Mouse (Mus musculus) 3T3-L1 (cell line): ENCODE data around the gene Bend7.

Experiments
- DNase-seq: peaks from one replicate; pipeline ENCODE4 v3.0.0-alpha.2; 2015; ENCODE audit warnings: low read depth, low spot score

Bend7 gene

DNA sequence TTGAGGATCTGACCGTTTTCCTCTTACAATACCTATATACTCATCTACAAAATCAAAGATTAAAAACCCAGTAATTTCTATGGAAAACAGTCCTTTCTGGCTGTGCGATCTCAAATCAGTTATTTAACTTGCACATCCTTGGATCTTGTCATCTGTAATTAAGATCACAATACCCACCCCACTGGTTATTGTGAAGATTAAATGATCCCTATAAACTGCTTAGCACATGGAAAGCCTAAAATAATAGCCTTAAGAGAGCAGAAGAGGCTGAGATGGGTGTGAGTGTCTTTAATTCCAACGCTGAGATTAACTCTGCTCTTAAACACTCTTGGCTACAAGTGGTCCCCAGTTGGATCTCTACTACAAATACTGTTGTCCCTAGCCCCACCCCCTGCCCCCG lies 64.8 kb downstream of the Bend7 start:
- no peak for DNase-seq

DNA sequence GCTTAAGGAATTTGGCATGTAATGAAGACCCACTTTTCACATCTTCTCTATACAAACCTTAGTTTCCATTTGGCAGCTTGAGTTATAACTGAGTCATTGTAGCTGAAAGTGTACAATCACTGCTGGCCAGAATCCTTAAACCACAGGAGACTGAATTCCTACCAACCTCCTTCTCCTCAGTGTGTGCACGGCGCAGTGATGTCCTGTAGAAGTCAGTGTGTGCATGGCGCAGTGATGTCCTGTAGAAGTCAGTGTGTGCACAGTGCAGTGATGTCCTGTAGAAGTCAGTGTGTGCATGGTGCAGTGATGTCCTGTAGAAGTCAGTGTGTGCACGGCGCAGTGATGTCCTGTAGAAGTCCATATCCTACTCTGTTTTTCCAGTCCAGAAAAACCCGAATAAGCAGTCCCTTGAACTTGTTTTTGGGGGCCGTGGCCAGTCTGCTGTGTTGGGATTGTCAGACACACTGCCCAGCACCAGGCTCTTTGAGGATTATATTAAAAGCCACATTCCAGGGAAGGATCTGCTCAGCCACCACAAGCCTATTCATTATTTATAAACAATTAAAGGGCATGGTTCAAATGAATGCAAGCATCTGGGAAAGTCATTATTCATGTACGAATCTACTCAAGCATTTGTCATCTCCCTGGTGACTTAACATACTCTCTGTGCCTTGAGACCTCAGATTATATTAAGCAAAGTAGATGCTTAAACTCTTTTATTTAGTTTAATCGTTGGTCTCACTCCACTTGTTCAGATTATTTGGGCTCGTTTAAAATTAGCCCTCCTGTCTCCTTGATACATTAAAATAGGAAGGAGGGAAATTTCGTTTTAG lies 65.4 kb downstream of the Bend7 start:
- peak; percentile 86 for DNase-seq

DNA sequence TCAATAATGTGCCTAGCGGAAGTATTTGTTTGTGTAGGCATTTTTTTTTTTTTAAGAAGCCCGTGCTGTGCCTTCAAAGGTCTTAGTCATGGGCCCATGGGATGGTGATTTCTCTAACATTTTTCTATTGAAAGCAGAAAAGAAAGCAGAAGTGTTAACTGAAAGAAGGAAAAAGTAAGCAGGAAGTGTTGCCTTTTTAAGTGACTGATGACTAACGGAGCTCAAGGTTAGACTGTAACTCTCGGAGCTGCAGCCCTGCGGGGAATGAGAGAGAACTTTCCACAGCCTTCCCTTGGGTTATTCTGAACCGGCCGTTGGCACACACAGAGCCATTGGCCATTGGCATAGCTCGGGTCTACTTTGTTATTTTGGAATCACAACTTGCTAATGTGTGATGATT lies 66.4 kb downstream of the Bend7 start:
- DNase-seq: peak; percentile 58

DNA sequence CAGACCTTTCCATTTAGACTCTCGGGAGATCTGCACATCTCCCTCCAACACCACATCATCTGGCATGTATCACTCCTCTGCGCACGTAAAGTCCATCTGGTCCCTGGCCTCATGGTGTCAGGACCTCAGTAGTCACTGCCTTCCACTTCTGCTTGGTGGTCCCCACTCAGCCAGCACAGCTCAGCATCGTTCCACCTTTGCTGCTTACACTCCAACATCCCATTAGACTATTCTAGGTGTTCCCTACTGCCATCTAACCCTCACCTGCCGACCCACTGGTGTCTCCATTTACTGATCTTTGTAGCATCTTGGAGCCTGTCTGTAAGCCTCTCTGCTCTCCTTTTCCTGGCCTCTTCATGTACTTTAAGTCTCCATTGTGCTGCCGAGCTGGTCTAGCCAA lies 67.4 kb downstream of the Bend7 start:
- no peak for DNase-seq

DNA sequence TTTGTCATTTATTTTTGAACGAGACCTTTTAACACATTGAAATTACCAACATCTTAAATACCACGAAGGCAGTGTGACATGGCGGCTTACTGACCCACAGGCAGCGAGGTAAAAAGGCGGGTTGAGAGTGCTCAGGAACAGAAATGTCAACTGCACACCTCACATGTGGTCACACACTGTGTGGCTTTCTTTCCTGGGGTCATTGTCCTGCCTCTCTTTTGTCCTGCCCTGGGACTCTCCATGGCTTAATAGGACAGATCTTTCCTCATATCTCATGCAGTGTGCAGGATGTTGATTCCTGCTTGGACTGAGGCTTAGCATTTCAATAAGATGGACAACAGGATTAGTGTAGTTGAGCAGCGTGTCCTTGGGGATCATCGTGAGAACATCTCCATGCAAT lies 69.6 kb downstream of the Bend7 start:
- DNase-seq: no peak

DNA sequence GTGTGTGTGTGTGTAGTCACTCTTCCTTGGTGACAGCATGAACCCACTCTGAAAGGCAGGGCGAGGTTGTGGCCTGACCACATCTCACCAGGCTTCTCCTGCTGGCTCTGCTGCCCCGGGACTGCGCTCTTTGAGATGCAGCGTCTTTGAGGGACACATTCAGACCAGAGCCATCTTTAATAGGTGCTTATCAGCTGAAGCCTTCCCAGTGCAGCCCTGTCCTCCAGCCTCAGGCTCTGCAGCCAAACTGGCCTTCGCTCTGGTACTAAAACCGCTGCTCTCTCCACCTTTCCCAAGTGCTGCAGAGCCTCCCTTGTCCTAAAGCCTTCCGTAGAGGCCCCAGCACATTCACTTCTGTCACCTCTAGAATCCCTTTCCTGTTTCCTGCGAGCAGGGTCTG lies 74.0 kb downstream of the Bend7 start:
- no peak for DNase-seq

DNA sequence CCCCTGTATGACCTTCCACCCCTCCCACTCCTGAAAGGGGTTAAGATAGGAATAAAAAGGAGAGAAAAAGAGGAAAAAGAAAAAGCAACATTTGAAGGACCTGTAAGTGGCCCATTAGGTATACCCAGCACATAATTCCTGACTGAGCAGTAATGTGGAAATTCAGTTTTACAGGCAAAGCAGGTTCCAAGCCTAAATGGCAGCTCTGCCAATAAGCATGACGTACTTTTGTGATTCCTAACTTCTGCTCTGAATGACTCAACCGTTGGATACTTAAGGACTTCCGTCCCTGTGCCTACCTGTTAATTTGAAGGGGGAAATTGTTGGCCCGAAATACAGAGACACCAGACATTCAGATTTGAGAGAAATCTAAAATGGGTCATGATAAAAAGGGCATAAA lies 74.9 kb downstream of the Bend7 start:
- no peak for DNase-seq

DNA sequence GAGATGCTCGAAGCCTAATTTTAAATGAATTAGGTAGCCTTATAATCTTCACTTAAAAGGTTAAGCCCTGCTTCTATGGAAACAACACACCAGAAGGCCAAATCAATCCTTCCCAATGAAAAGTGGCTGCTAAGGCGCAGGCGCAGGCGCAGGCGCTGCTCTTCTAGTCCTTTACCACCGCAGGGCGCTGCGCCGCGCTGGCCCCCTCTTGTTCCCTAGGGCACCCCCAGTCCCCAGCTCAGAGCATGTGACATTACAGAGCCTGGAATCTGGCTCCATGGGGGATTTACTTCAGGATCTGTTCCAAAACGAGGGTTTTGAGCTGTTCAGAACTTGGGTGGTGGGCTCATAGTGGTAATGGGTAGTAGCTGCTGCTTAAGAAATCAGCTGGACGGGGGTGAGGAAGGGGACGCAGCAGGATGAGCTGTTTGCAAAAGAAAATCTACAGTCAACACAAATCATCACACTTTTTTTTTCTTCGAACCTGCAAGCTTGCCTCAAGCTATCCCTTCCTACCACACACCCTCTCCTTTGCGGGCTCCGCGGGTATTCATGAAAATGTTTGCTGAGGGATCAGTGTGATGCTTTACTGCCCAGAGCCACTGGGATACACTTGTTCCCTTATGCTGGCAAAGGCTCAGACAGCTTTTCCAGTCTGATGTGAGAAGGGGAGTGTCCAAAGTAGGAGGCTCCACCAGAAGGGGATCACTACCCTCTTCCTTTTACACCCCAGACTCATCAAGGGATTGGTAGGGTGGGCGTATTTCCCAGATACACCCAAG lies 85.0 kb downstream of the Bend7 start:
- DNase-seq: no peak

DNA sequence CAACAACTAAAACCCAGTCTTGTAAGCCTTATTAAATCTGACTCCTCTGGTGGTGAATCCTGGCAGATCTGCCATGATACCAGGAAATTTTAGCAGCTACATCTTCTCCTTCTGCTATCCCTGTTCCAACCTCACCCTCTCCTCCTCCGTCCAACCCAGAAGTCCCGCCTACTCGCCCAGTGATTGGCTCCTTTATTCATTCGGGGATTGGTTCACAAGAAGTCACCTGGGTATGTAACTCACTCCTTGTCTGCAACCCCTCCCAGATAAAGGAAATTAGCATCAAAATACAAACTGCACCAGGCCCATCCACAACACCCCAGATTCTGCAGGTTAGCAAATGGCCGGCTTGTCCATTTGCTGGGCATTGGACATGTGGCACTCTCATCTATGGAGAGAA lies 98.7 kb downstream of the Bend7 start:
- DNase-seq: no peak

DNA sequence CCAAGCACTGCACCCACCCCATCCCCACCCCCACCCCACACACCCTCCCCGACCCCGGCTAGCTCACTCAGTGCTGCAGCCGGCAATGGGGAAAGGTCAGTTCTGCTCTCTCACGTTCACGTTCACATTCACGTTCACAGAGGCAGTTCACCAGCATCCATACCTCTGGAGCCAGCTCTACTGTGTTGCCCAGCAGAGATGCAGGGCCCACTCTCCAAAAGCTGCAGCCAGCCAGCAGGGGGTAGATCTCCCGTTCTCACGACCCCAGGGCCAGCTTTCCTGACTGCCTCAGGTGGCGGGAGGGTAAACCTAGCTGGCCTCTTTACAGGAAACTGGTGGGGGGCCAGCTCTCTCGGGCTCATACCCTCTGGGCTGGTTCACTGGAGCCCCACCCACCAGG lies 100.0 kb downstream of the Bend7 start:
- DNase-seq: no peak

DNA sequence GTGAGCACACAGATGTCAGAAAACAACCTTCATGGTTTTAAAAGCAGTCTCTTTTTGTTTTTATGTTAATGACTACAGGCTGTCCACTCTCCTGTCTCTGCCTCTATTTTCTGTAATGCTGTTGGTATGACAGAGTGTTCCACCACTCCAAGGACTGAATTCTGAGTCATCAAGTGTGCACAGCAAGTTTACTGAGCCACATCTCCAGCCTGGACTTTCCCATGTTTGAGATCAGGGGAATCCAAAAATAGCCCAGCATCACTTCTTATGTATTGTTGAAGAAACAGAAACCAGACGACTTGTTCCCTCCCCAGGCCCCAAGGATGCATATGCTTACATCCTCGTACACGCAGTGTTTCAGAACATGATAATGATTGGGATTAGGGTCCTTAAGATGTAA lies 102.6 kb downstream of the Bend7 start:
- peak; percentile 54 for DNase-seq

DNA sequence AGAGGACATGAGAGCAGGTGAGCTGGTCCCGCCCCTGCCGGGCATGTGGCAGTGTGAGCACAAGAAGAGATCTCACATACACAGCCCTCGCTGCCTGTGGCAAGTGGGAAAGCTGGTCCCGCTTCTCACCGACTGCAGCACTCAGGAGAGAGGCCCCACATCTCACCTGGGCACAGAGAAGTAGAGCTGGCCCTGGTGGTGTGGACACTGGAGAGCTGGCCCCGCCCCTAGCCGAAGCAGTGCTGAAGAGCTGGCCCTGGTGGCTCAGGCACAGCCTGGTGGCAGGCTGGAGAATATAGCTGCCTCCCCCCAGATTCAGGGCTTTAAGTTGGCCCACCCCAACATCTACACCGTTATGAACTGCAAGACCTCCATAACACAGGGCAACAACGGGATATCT lies 106.4 kb downstream of the Bend7 start:
- no peak for DNase-seq

DNA sequence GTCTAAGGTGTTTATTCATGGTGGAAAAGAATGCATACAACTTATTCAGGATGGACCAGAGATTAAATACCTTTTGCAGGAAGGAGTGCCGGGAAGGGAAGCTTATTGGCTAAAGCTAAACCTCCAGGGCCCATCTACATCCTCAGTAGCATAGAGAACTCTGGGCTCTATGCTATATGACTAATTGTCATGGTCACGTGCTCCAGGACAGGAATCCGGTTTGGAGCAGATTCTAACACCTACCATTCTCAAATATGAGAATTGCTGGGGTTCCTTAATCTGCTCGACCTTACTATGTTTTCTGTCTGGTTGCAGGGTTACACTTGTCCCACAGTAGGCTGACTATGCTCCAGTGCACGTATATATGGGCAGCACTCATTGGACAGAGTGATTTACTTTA lies 110.4 kb downstream of the Bend7 start:
- peak; percentile 14 for DNase-seq

DNA sequence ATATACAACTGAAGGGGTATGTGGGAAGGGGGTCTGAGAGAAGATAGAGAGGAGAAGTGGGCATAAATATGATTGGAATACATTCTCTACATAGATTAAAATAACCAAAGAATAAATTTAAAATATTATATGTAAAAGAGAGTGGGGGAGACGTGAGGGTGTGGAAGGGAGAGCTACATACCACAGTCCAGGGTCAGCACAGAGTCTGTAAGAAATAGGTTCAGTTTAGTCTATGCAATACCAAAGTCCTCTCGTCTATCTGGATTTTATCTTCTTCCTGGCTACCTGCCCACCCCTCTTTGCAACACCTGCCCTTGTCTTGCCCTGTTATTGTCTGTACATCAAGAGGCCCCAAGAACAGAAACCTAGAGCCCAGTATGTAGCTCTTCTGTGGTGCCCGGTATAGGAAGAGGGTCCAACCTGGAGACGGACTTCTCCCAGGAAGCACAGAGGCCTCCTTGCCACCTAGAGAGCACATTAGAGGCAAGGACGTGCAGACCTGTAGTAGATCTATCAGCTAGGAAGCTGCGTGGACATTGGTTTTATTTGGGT lies 110.9 kb downstream of the Bend7 start:
- no peak for DNase-seq

DNA sequence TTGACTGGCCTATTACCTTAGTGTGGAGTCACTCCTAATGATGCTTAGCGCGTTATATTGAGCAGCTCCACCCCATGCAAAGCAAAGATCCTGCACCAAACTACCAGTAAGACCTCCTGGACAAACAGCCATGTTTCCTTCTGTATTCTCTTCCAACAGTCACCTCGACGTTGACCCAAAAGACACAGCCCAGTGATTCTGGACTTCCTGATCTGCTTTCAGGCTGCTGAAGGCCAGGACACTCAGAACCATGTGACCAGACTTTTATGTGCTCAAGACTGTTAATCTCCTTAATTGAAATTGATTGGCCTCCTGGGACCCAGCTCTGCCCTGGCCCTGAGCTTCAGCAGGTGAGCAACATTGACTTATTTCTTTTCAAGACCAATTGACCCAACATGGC lies 111.4 kb downstream of the Bend7 start:
- DNase-seq: no peak

DNA sequence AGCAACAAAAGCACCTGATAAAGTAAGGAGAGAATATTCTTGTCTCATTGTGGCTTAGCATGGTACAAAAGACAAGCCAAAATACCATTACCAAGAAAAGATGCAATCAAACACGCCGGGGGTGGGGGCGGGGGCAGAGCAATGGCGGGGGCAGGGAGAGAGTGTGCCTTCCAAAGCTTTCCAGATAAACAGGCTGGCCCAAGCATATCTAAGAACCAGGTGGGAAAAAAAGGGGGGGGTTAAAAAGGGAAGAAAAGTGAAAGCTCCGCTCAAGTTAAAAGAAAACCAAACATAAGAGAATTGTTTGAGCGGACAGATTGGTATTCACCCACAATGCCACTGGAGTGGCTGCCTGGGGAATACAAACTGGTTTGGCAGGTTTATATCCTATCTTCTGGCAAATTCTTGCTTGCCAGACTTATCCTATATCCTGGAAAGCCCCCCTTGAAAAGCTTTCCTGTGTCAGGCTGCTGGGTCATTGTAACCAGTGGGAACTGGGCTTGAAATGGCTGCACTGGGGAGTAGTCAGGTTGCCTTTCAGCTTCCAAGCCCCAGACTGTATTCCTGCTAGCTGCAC lies 111.9 kb downstream of the Bend7 start:
- DNase-seq: no peak

DNA sequence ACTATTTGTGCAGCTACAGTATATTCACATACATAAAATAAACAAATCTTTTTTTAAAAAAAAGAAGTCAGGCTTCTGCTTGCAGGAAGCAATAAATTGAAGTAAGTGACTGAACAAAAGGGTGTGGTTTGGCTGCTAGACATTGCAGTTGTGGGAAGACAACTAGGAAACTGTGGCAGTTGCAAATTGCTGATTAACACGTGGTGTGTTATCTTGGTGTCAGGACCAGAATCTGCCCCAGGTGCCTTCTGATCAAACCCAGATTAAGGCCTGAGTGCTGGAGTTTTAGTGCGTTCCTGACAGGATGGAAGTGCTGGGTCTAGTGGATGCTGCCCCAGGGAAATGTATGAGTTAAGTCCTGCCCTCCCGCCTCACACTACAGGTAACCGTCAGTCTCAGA lies 113.9 kb downstream of the Bend7 start:
- peak; percentile 2 for DNase-seq

DNA sequence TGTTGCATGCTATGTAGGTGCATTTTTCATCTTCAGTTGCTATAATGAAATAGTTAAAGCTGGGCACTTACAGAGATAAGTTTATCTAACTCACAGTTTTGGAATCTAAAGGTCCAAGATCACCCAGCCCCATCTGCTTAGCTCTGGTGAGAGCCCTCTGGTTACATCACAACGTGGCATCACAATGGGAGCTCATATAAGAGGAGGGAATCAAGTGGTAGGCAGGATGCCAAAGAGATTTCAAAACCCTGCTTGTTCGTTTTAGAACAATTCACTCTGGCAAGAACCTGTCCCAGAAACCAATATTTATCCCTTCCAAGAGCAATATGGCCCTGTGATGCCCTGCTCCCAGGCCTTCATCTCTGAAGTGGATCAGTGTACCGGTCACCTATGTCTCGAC lies 114.5 kb downstream of the Bend7 start:
- peak; percentile 23 for DNase-seq

DNA sequence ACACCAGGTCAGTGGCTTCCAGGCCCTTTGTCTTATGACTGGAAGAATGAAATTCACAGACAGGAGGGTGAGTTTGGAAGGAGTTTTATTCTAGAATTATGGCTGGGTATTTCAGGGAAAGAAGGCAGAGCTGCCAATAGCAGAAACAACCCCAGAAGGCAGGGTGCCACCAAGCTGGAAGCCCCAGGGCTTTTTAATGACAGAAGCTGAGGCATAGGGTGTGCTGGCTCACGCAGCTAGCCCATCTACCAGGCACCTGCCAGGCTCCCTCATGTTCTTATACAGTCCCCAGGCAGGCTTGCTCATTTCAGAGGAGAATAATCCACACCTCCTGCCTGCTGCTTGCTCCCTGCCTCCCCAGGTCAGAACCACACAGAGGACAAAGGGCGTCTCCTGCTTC lies 131.8 kb downstream of the Bend7 start:
- DNase-seq: no peak
